Mouse (Mus musculus) CD8-positive naive resting alpha-beta T cell, adult 57 days (primary cell): Measurements from ENCODE around the gene Zfy1. TPM values are rescaled to one million over a fixed set of nuclear protein-coding genes. Genes with fewer than 3 reads are reported as not detected.

Experiments used
- total RNA-seq: library from RNA; stranded (reverse); gene quantifications from one replicate; pipeline ENCODE4 v1.2.4, GENCODE M21; 2023

Gene Zfy1
- total RNA-seq: not detected

DNA sequence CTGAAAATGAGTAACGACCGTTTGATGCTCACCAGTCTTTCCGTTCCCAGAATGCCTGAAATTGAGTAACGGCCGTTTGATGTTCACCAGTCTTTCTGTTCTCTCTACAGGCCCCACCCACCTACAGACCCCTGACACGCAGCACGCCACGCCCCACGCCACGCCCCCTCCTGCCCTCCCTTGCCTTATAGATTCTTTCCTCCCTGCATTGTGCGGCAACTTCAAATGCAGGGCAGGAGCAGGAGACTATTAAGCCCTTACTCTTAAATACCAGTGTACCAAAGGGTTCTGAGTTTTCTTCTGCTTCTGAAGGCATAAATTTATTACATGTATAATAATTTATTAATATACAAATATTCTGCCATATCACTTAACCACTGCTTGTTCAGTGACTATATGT, at the start of gene Zfy1:
Gene Zfy1 (minus strand): TSS at position 101 of the 400 bp plus-strand sequence.

GRCm38 (mm10) chrY:818396-818795, 21.2 kb upstream of the Zfy1 start, which contains the start of gene Uba1y:
Gene Uba1y, plus strand, starts transcription at chrY:818649.

Other genes starting within 250 kb of the Zfy1 start
- gene Uba1y, start 21.2 kb upstream of the Zfy1 start, total RNA-seq: not detected
- gene Kdm5d, start 100.4 kb upstream of the Zfy1 start, total RNA-seq: 42.6 TPM
- 124 TPM for gene Eif2s3y, start 213.1 kb upstream of the Zfy1 start, total RNA-seq